Mouse (Mus musculus) adrenal gland, adult (tissue): Measurements from ENCODE around the gene Nav3.
A peak's percentile ranks its signal among the peaks of the same experiment; 100 is the strongest.

Source experiments
- DNase-seq, 2 experiments: peaks; one replicate each; pipeline ENCODE4 v3.0.0; 2022 to 2023; ENCODE audit warnings: low spot score in 1 of 2; ENCODE audit not compliant: inconsistent age in 2 of 2

The Nav3 gene

DNA sequence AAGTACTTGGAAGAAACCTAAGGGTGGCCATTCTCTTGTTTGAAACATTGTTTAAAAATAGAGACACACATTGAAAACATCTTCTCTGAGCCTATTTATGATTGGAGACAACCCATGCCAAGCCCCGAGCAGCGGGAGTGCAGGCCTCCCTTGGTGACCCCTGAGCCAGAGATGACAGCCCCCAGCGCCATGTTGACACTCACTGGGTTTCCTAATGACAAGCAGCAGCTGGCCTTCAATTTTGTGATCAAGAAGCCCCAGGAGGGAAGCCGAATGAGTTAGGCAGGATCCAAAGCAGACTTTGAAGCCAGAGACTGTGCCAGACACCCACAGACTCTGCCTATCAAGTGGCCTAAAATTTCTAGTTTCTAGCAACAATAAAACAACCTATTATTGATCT lies 263.1 kb downstream of the Nav3 start:
- no peak for DNase-seq

DNA sequence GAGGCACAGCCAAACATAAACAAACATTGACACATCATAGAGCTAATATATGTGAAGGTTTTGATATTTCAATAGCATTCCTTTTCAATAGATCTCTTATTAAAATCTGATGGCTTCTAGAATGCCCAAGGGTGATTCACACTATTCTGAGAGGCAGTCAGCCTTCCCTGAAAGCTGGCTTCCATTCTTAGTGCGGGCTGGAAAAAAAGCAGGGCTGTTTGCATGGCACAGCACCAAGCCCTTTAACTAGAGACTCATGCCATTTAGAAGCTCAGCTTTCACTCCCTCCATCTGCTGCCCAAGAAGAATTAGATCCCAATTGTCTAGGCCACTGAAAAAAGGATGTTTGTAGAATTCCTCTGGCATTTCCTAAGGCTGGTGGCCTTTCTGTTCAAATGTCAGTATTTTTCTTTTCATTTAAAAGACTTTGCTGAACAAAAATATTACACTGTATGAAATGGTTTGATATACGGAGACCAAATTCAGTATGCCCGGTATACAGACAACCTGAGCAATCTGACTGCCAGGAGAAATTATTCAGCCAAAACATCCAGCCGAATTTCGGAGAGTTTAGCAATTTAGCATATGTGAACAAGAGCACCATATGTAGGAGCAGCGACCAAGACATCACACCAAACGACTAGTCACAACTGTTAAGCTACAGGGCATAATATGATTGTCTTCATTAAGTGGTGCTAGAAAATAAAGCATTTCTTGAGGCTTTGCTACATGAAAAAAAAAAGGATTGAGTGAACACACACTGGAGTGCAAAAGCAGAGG lies 263.8 kb downstream of the Nav3 start:
- DNase-seq = no peak

DNA sequence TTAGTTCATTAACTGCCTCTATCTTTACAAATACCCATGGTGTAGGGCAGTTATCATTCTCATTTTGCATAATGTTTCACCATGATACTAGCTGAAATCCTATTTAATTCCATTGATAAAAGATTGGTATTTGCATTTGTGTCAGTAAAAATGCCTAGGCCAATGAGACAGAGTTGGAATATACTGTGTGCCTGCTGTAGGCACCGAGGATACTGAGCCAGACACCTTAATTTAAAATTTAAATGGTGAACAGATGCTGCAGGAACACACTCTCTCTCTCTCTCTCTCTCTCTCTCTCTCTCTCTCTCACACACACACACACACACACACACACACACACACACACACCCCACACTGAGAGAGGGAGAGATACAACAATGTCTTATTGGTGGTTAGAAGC lies 269.8 kb downstream of the Nav3 start:
- DNase-seq = no peak

DNA sequence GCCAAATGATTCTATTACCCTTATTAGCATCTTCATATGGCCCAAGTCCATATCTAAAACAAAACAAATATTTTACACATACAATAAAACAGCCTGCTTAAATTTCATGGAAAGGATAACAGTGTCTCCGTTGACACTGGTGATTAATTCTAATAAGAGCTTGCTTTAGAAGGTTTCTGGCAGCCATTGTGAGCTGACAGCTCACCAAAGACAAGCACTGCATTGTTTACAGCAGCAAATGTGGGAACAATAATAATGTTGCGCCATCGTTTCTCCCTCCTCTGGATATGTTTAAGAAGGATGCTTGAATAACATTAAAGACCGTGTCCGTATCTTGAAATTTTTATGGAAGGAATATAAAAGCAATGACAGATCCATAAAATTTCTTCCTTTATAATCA lies 280.1 kb downstream of the Nav3 start:
- no peak for DNase-seq

DNA sequence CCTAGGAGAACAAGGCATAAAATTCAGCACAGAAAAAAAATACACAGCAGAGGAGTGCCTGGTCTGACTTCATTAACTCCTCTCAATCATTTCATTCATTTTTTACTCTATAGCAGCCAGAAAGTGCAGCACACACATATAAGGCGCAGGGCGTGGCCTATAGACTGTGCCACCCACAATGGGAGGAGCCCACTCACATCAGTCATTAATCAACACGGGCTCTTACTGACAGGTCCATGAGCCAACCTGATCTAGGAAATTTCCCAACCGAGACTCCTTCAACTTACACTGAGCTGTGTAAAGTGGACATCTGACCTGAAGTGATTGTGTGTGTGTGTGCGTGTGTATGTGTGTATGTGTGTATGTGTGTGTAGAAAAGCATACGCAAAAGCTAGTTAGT lies 286.6 kb downstream of the Nav3 start:
- DNase-seq = no peak

DNA sequence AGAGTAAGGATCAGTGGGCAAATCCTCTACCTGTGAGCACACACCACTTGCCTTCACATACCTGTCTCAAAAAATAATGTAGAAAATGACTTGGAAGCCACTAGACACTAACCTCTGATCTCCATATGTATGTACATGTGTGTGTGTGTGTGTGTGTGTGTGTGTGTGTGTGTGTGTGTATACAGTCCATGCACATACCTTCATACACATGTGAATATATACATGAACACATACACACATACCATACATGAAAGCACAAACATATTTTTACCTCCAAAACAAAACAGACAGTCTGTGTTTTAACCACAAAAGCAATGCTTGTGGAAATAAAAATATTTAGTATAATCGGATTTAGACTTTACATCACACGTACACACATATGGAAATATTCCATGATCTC lies 287.1 kb downstream of the Nav3 start:
- DNase-seq = no peak

DNA sequence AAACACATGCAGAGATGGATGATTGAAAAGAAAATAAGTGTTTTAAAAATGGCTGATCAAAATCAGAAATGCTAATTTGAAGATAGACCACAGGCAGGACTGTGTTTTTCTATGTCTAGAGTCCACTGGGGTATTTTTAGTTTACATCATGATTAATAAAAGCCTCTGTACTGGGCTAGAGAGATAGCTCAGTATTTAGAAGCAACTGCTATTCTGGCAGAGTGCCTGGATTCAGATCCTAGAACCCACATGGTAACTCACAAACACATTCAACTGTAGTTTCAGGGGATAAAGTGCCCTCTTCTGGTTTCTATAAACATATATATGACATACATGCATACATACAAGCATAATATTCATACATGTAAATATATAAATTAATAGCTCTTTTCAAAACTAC lies 293.4 kb downstream of the Nav3 start:
- no peak for DNase-seq

DNA sequence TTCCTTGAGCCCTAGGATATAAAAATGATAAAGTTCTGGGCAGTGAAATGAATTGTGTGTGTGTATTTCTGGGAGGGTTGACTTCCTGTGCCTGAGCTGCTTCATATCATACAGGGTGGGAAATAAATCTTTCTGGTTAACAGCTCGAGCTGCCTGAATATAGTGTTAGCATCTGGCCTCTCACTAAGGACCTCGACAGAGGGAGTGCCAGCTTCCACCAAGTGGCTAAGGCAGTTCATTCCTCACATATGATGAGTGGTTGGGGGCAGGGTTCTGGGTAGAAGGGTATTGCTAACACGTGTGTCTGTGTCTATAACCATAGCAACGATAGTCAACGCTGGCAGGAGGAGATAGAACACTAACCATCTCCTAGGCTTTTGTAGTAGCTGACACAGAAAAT lies 295.1 kb downstream of the Nav3 start:
- no peak for DNase-seq

DNA sequence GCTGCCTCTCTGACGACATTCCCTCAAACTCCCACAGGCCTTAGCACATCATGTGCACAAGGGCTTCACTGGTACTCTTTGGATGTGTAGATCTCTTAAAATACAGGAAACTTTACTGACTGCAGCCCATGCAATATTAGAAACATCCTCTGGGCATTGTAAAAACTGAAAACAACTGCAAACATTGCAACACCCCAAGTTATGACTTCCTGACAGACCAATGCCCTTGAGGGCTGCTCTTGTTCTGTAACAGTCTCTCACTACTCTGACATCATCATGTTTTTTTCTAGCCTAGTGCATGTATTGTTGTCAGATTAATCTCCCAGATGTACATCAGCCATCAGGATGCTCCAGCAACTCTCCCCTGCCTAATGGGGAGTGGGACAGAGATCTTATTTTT lies 296.5 kb downstream of the Nav3 start:
- peak in 1 of 2 experiments; percentile 23 for DNase-seq

DNA sequence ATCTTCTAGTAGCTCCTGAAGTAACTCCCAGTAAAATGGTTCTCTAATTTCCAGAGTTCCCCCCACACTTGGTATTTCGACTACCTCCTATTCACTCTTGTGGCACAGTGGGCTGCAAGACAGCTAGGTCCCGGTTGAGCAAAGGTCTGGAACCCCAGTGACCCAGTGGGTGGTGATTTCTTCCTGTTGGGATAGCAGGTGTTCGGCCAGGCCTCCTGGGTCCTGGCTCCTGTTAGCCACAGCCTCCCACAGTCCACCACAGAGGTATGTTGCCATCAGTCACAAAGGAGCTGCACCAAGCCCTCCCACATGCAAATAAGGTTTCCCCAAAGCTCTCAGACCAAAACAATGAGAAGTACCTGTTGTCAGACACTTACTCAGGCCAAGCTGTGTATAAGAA lies 297.9 kb downstream of the Nav3 start:
- DNase-seq = no peak

DNA sequence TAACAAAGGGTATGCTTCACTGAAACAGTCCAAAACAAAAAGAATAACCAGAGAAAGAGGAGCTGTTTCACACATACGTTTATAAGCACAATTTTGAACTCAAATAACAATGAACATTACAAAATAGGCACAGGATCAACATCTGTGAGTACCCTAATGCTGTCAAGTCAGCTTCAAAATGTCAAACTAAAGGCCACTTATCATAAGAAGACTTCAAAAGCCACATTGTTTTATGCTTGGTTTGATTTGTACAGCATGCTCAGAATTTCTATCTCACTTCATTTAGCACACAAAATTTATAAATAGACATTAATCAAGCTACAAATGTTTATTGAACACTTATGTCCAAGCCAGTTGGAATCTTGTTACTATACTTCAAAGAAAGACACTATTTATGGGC lies 299.6 kb downstream of the Nav3 start:
- no peak for DNase-seq

DNA sequence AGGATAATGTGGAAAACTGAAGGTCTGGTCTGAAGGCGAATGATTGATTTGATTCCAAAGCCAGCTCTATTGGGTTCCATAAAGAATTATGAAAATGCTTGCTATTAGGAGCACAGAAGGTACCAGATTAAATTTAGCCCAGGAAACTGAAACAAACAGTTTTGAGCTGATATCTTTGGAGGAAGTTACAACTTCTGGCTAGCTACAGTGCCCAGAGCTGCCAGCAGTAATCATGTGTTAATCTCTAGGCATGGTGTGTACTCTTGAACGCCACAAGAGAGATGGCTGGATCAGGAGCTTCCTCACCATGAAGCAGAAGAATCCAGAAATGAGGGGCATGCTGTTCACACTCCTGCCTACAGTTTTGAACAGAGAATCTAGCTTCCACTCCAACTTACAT lies 300.5 kb downstream of the Nav3 start:
- DNase-seq = no peak

DNA sequence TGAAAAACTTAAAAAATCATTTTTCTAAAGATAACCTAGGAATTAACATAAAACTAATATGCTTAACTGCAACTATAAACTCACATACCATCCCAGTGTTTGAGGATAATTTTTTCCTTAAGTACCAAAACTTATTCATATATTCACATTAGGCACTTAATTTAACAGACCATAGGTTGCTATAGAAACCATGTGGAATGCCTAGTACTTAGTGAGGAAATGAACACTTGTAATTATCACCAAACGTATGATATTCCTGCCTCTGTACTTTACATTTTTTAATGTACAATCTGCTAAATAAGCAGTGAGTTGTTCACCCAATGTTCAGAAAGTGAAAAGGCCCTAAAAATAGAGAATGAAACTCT lies 301.1 kb downstream of the Nav3 start:
- no peak for DNase-seq

DNA sequence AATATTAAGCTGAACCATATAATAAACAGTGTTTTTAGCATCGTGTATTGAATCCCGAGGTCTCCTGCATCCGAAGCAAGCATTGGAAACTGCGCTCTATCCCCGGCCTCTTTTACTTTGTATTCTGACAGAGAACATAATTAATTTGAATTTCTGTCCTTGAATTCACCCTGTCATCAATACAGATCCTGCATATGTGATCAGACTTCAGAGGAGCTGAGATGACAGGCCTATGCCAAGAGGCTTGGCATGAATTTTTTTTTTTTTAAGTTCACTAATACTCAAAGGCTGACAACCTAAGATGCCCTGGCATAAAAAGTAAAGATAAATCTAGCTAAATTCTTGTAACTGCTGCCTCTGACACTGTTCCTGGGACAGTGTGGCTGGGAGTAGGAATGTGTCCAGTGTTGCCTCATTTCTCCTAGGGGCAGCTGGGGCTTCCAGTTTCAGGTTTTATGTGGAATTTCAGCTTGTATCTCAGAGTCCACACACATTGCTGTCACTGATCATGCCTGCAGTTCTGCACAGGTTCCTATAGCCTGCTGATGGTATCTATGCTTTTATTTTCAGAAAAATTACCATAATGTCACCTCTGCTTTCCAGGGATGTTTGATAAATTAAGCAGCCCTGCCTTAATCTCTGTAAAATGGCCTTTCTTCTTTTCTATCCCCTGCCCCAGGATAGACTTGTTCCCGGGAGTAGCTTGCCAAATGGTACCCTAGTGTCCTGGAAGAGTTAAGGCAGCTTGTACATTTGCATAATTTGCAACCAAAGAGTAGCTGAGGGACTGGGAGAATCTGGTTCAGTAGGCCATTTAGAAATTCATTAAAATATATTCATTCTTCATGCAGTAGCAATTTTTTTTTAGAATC lies 301.8 kb downstream of the Nav3 start:
- no peak for DNase-seq

DNA sequence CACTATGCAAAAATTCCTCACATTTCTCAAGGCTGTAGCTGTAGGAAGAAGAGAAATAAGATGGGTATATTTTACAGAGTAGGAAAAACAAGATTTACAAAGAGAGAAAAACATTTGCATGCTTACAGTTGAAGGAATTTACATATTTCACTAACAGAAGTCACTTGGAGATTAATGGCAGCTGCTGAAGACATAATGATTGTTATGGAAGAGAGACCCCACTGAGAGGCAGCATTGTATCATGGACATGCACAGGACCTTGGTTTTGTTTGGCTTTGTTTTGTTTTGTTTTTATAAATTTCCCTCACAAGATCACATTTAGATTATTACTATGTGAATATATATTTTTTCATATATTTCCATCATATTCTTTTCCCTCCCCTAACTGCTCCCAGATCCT lies 335.4 kb downstream of the Nav3 start:
- no peak for DNase-seq

DNA sequence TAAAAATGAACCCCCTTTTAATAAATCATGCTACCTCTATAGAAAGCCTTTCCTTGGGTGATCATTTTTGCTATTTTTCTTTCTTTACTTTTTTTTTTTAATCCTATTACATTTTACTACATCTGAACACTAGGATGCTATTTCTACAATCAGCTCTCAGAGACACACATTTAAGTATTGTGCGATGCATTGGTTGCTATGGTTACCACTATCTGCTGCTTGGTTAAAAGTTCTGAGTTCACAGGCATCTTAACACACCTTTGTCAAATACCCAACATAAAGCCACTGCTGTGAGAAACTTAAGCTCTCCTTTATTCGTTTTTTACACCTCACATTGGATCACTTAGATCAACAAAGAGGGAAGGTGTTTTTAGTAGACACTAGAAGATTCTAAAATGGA lies 338.7 kb downstream of the Nav3 start:
- no peak for DNase-seq

DNA sequence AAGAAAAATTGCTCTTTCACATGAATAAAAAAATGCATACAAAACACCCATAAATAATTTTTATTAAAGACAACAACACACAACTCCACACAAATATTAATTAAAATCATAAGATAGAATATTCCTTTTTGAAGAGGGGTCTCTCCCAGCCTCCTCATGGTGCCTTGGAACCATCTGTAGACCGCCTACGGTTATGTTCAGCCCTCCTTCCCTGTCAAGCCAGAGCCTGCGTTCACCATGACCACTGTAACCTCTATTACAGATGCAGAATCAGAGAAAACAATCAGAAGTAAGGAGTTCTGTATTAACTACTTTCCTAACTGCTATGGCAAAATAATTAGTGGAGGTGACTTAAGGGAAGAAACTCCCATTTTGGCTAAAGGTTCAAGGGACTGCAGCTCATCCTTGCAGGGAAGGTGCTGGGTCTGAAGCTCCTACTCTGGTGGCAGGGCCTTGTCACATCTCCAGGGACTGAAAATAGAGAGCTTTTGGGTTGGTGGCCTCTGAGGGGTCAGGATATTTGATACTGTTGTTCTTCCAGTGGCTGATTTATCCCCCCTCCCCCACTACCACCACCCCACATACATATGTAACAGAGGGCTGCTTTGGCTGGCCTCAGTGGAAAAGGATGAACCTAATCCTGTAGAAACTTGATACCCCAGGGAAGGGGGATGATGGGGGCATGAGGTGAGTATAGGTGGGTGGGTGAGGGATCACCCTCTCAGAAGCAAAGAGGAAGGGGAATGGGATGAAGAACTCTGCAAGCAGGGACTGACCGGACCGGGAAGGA lies 343.1 kb downstream of the Nav3 start:
- no peak for DNase-seq

DNA sequence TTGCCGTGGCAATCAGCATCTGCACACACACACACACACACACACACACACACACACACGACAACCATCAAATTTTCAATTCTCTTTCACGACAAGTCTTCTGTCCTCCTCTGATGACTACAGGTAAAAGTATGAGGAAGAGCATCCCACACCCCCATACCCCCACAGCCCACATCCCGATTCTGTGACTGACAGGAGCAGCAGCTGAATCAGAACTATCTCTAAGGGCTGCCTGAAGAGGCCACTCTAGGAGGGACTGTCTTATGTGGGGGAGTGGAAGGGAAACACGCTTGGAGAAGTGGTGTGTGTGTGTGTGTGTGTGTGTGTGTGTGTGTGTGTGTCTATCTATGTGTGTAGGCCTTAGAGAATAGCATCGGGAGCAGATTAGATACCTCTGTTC lies 352.7 kb downstream of the Nav3 start:
- DNase-seq = no peak

DNA sequence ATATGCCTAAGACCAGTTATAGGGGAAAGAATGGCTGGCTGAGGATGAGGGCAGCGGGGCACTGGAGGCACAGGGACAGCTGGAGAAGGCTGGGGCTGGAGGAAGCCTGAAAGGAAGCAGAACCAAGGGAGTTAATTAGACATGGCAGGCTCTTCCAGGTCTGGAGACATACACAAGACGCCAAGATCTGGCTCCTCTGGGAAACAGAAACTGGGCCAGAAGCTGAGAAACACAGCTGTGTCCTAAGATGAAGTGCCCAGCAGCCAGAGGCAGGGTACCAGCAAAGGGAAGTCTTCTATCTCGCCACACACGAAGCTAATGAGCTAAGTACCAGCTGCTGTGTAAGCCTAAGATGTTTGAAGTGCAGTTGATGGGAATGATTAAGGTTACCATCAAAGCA lies 353.8 kb downstream of the Nav3 start:
- no peak for DNase-seq

DNA sequence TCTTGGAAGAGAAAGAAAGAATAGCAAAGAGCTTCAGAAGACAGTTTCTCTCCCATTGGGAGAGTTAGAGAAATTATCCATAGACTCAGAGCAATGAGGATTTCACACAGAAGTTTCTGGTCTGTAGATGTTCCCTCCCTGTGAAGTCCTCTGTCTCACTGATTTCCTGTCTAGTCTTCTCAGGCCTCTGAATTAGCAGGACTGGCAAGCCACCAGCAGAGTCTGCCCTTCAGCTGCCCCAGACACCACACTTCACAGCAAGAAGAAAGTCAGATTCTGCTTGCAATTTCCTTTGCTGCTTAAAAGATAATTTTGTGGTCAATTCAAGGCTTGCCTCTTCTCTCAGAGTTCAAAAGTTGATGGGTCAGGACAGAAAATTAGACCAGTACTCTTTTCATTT lies 361.6 kb downstream of the Nav3 start:
- DNase-seq = peak; percentile 14 to 26

DNA sequence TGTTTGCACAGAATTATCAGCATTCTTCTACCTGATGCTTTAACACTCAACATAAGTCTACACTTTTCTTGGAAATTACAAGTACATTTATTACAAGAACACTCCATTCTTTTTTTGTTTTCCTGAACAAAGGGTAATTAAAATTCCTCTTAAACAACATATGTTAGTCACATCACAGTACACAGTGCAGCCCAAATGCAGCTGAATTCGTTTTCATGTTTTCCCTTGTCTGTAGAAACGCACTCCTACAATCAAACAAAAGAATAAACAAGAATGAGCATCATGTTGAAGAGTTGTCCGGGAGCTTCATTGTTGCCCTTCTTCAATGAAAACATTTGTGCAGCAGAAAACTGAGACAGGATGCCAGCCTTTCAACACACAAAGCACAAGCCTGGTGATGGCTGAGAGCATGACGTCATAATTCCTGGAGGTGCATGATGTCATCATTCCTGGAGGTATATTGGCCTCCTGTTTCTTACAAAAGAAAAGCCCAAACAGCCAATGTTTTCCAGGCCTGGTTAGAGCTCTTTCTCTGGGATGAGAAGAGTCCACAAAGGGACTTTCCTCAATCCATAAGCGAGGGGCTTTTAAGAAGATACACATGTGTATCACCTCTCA lies 367.5 kb downstream of the Nav3 start:
- no peak for DNase-seq
